Comparison of ENCODE assay signal across 8 mouse cellular contexts in the genomic region with DNA sequence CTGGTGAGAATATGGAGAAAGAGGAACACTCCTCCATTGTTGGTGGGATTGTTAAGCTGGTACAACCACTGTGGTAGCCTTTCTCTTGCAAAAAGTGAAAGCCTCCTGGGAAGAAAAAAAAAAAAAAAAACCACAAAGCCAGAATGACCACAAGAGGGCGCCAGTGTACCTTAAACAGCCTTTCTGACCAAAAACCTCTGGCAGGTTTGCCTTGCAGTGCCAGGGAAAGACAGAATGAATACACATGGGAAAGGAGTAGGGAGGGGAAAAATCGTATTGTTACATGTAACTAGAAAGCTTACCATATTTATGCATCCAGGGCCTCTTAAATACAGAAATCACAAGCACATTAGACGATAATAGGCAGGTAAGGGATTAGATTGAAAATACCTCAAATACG.
DNase-seq lines count a peak whose midpoint lies in the region.

No protein-coding gene starts in this region.

- DNase-seq in adrenal gland, adult (ENCODE audit: inconsistent age in 2 of 2, low spot score in 1 of 2) = peak; percentile 29 to 83
- DNase-seq in adrenal gland, adult 8-10 months = no peak
- DNase-seq in urinary bladder, postnatal 14 days (ENCODE audit: low spot score) = peak; percentile 65
- no peak for DNase-seq in urinary bladder, postnatal 10 days (ENCODE audit: low spot score)
- DNase-seq in embryo, embryonic 9.5 days (ENCODE audit: extremely low spot score) = peak; percentile 53
- peak; percentile 63 for DNase-seq in layer of hippocampus, adult 11-12 months (ENCODE audit: low spot score)
- peak; percentile 71 for DNase-seq in lung, postnatal 10 days
- peak; percentile 82 for DNase-seq in right cerebral cortex, postnatal 4 days

Comparison
In these comparisons a context has a peak if more than half of its experiments do, and no peak if none do; other contexts are left out.
1. DNase-seq: peak in adrenal gland, adult (2 of 2), urinary bladder, postnatal 14 days (single experiment), embryo, embryonic 9.5 days (single experiment), layer of hippocampus, adult 11-12 months (single experiment), lung, postnatal 10 days (single experiment) and right cerebral cortex, postnatal 4 days (single experiment); none in adrenal gland, adult 8-10 months (single experiment) and urinary bladder, postnatal 10 days (single experiment).